Mouse (Mus musculus) lung, adult 2 months (tissue): Measurements from ENCODE around the gene Stpg3.

Experiments
- CTCF ChIP-seq: fragments of 200-500 bp; IDR thresholded peaks from 2 replicates; pipeline ENCODE4 v1.5.1; 2011; ENCODE audit warnings: mild to moderate bottlenecking, low read length, control low read depth; ENCODE audit not compliant: insufficient read depth
- POLR2A ChIP-seq: fragments of 200-500 bp; IDR thresholded peaks from 2 replicates; pipeline ENCODE4 v1.6.1; 2011; ENCODE audit warnings: low read depth, mild to moderate bottlenecking, control low read depth, low read length, borderline replicate concordance; ENCODE audit errors: extremely low read depth

DNA sequence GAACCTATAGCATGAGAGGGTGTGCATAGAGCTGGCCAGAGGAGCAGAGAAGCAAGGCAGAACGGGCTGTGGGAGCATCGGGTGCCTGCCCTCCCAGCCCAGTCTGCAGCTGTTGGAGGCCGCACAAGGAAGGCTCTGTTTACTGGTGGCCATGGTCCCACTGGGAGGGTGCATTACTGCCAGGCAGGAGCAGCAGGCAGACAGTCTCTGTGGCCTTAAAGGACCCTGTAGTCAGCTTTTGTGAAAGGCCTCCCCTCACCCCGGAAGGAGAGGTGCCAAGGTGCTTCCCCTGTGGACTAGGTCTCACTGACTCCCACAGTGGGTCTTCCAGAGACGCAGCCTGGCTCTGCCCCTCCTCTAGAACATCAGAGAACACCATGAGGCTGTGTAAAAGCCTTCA lies 12.4 kb upstream of the Stpg3 start:
- no peak for TF ChIP-seq CTCF
- no peak for TF ChIP-seq POLR2A
